Mouse (Mus musculus) bone marrow macrophage, adult 2 months (primary cell): ENCODE measurements around the gene Ilf3.

Experiments
- CTCF ChIP-seq: IDR thresholded peaks from 2 replicates; pipeline ENCODE4 v1.5.1; 2012; ENCODE audit warnings: low read depth, mild to moderate bottlenecking, low read length, moderate library complexity
- POLR2A ChIP-seq: IDR thresholded peaks from 2 replicates; pipeline ENCODE4 v1.6.1; 2012; ENCODE audit warnings: mild to moderate bottlenecking, low read depth, low read length, borderline replicate concordance

DNA sequence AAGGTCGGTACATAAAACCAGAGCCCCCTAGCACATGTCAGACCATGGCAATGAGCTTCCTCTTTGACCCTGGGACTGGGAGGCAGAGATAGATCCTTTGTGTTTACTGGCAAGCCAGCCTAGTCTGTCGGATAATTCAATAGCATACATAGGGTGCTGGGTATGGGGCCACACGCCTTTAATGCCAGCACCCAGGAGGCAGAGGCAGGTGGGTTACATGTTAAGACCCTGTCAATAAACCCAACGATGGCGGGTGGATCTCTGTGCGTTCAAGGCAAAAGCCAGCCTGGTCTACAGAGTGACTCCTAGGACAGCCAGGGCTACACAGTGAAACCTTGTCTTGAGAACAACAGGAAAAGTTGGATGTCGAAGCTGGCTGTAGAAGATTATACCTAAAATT, 41.0 kb downstream of the Ilf3 start:
- TF ChIP-seq CTCF (no peak), POLR2A (no peak)
